Mouse (Mus musculus) lung, postnatal 0 days (tissue): ENCODE measurements around the gene Sema6d. TPM values are rescaled to one million over a fixed set of nuclear protein-coding genes. Genes with fewer than 3 reads are reported as not detected.

ENCODE experiments used
- ATAC-seq: fragments of 200-750 bp; cut with Nextera tagmentation; 2 replicates; pipeline ENCODE4 v1.8.0; 2017; ENCODE audit warnings: moderate library complexity
- DNase-seq: peaks from one replicate; pipeline ENCODE4 v3.0.0-alpha.2; 2016; ENCODE audit warnings: low spot score
- H3K27ac ChIP-seq: fragments of 300-500 bp; sonication (generic); 2 replicates; pipeline ENCODE4 v1.5.1; 2014; ENCODE audit warnings: antibody characterized with exemption, mild to moderate bottlenecking, low read length, mixed read lengths
- H3K27me3 ChIP-seq: fragments of 300-500 bp; sonication (generic); replicated peaks from 2 replicates; pipeline ENCODE4 v1.6.1; 2014; ENCODE audit warnings: low read length, mixed read lengths; ENCODE audit not compliant: insufficient read depth
- H3K36me3 ChIP-seq: fragments of 300-500 bp; sonication (generic); 2 replicates; pipeline ENCODE4 v1.6.1; 2014; ENCODE audit warnings: low read length, mixed read lengths; ENCODE audit not compliant: insufficient read depth
- H3K4me1 ChIP-seq: fragments of 300-500 bp; sonication (generic); 2 replicates; pipeline ENCODE4 v1.6.1; 2014; ENCODE audit warnings: antibody characterized with exemption, low read depth, low read length, mixed read lengths; ENCODE audit not compliant: insufficient read depth
- H3K4me2 ChIP-seq: fragments of 300-500 bp; sonication (generic); replicated peaks from 2 replicates; pipeline ENCODE4 v1.6.1; 2014; ENCODE audit warnings: low read depth, mild to moderate bottlenecking, low read length, moderate library complexity, mixed read lengths
- H3K4me3 ChIP-seq: fragments of 300-500 bp; sonication (generic); 2 replicates; pipeline ENCODE4 v1.5.1; 2014; ENCODE audit warnings: low read depth, low read length
- H3K9ac ChIP-seq: fragments of 300-500 bp; sonication (generic); replicated peaks from 2 replicates; pipeline ENCODE4 v1.6.1; 2014; ENCODE audit warnings: low read depth, mild to moderate bottlenecking
- H3K9me3 ChIP-seq: fragments of 300-500 bp; sonication (generic); 2 replicates; pipeline ENCODE4 v1.6.1; 2016; ENCODE audit warnings: low read length, mixed read lengths
- CTCF ChIP-seq: IDR thresholded peaks from 2 replicates; pipeline ENCODE4 v1.5.1; 2016; ENCODE audit warnings: antibody characterized with exemption, mild to moderate bottlenecking
- EP300 ChIP-seq: IDR thresholded peaks from 2 replicates; pipeline ENCODE4 v1.6.1; 2016; ENCODE audit warnings: antibody characterized with exemption, mild to moderate bottlenecking, control low read depth
- WGBS: fragments of 180-500 bp; shearing (Covaris S2); extraction: QIAGEN DNeasy Blood & Tissue Kit; methylation state at CpG from one replicate; pipeline ENCODE4 v1.1.7; 2014; 5-methylcytosine and 5-hydroxymethylcytosine counted together
- polyA plus RNA-seq: library from polyadenylated mRNA; unstranded; fragments of >200 nt; fragmentation: Nextera tagmentation; extraction: Ambion mirVana; gene quantifications from 2 replicates; pipeline ENCODE4 v1.2.1, GENCODE M21; 2015

Sema6d gene
- polyA plus RNA-seq, 1 experiment from 2014 or later, result 7.4 TPM

DNA sequence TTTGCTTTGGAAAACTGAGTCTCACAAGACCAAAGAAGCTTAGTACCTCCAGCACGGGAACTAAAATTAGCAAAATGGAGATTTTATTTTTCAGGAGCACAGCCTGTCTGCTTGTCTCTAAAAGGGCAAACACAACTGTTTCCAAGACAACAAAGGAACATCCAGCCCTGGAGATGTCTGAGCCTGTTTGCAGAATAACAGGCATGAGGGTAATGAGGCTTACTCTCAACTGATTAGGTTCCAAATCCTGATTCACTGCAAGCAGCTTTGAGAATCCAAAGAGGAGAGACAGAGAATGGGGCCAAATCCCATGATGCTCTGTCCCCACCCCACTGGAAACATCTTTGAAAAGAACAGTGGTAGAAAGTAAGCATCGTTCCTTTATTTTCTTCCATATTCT, 440.7 kb downstream of the Sema6d start:
- Histone ChIP-seq H3K27ac (no peak overlapping the region), H3K4me2 (no peak overlapping the region), H3K36me3 (no peaks in the 10 kb centered on the region), H3K4me3 (no peak overlapping the region), H3K4me1 (no peaks in the 10 kb centered on the region), H3K9me3 (no peaks in the 10 kb centered on the region), H3K9ac (no peak overlapping the region), H3K27me3 (no peaks in the 10 kb centered on the region)
- DNase-seq (no peak), ATAC-seq (no peak)
- no peak for TF ChIP-seq CTCF
- TF ChIP-seq EP300, result no peak
- WGBS, result 85% methylated on average over 2 of the region's 2 CpGs

DNA sequence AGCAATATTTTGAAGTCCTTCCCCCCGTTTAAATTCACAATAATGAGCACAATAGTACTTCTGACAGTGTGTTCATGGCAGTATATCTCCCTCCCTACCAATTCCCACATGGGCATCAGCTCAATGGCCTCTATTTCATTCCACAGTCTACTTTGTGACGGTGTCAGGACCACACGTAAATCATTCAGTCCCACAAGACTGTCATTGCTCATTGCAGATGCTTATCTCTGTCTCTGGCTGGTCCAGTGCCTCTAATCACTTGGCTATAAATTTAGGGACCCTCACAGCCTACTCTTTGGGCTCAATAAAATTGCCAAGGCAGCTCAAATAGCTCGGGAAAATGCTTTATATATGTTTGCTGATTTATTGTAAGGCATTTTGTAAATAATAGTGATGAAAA, 441.3 kb downstream of the Sema6d start:
- Histone ChIP-seq H3K9me3 (no peaks in the 10 kb centered on the region), H3K4me3 (no peak overlapping the region), H3K4me2 (no peak overlapping the region), H3K27ac (no peak overlapping the region), H3K27me3 (no peaks in the 10 kb centered on the region), H3K36me3 (no peaks in the 10 kb centered on the region), H3K4me1 (no peaks in the 10 kb centered on the region), H3K9ac (no peak overlapping the region)
- DNase-seq, result no peak
- no peak for ATAC-seq
- TF ChIP-seq EP300, result no peak
- TF ChIP-seq CTCF, result no peak
- WGBS, result 74% methylated on average over 4 of the region's 4 CpGs

DNA sequence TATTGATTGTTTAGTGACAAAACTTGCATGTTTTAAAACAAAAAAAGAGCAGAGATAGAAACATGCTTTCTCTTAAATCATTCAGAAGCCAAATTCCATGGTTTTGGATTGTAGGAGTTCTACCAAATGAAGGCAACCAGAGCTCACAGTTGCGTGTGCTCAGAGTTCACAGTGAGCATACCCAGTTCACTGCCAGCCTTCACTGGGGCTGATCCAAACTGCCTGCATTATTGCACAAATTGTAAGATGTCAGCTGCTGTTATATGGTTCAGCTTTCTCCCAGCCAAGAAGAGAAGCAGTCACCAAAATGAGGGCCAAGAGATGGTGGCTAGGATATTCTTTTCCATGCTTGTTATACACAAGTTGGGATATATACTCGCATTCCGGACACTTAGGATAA, 443.1 kb downstream of the Sema6d start:
- no peak overlapping the region for H3K4me2 ChIP-seq
- 88% methylated on average over 3 of the region's 3 CpGs for WGBS

DNA sequence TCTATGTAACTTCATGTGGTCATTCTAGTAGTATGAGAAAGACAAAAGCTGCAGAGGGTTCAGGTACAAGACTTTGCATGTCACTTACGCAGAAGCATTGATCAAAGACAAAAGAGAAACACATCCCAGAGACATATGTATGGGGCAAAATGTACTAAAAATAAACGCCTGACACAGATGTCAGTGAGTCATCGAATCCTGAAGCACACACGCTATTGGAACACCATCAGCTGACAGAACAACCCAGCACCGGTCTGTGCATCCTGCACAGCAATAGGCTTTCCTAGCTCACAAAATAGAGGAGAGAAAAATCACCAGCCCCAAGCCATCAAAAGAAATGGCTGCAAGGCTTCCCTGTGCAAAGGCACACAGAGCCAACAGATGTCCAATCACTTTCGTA, 443.8 kb downstream of the Sema6d start:
- TF ChIP-seq EP300 (no peak), CTCF (no peak)
- DNase-seq (no peak), ATAC-seq (no peak)
- no peak overlapping the region for H3K4me2 ChIP-seq
- no peaks in the 10 kb centered on the region for H3K9me3 ChIP-seq
- no peaks in the 10 kb centered on the region for H3K4me1 ChIP-seq
- 66% methylated on average over 6 of the region's 6 CpGs for WGBS
- no peaks in the 10 kb centered on the region for H3K36me3 ChIP-seq
- no peak overlapping the region for H3K27ac ChIP-seq
- H3K27me3 ChIP-seq, result no peaks in the 10 kb centered on the region
- no peak overlapping the region for H3K4me3 ChIP-seq
- H3K9ac ChIP-seq, result no peak overlapping the region

More for the DNA sequence above, 443.1 kb downstream of the Sema6d start:
- Histone ChIP-seq H3K27ac (no peak overlapping the region), H3K4me3 (no peak overlapping the region), H3K4me1 (no peaks in the 10 kb centered on the region), H3K9me3 (no peaks in the 10 kb centered on the region), H3K27me3 (no peaks in the 10 kb centered on the region), H3K36me3 (no peaks in the 10 kb centered on the region), H3K9ac (no peak overlapping the region)
- TF ChIP-seq CTCF, result no peak
- DNase-seq (no peak), ATAC-seq (no peak)

DNA sequence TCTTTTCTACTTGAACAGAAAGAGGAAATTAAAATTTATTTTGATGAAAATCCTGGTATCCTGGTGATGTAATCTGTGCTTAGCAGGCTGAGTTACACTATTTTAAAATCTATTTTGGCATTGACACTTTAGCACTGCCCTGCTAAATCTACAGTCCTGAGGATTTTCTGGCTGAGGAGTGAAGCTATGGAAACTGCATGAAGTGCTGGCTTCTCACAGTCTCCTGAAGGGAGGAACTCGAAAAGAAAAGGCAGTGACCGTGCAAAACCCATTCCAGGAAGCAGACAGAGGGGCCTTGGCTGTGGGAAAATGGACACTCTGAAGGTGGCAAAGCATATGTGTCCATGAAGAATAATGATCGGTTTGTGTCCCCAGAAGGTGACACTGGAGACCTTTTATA, 460.5 kb downstream of the Sema6d start:
- no peak overlapping the region for H3K4me3 ChIP-seq
- ATAC-seq (no peak), DNase-seq (no peak)
- 64% methylated on average over 3 of the region's 3 CpGs for WGBS
- H3K4me1 ChIP-seq, result no peaks in the 10 kb centered on the region
- no peaks in the 10 kb centered on the region for H3K9me3 ChIP-seq
- no peaks in the 10 kb centered on the region for H3K27me3 ChIP-seq
- TF ChIP-seq EP300 (no peak), CTCF (no peak)
- no peaks in the 10 kb centered on the region for H3K36me3 ChIP-seq
- no peak overlapping the region for H3K4me2 ChIP-seq
- H3K9ac ChIP-seq, result no peak overlapping the region
- H3K27ac ChIP-seq, result no peak overlapping the region

DNA sequence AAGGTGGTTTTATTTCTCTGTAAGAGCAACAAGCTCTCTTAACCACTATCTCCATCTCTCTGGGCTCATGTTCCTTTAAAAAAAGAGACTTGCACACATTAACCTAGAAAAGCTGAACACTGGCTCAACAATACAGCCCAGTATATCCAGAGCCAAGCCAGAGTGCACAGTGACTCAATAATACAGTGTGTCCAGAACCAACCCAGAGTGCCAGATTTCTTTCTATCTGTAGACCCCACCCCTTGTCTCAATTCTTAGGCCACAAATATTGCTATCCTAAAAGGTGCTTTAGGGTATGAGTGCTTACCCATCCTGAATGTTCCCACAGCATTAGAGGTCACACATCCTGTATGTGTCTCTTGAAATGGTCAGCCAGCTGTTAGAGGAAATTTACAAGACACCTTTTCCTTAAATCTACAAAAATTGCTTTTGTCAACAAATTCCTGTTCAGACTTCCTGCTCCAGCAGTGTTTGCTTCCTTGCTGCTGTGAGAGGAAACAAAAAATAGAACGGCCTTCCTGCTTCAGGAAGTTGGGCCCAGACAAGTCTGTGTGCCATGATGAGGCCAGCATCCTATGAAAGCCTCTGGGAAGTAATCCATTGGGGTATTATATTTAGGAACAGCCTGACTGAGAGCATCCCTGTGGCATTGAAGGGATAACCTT, 465.1 kb downstream of the Sema6d start:
- DNase-seq, result peak; percentile 48
- Histone ChIP-seq H3K27me3 (no peaks in the 10 kb centered on the region), H3K9ac (no peak overlapping the region), H3K4me1 (no peaks in the 10 kb centered on the region; the same call in 1 of the 2 replicates), H3K9me3 (no peaks in the 10 kb centered on the region), H3K27ac (no peak overlapping the region; the same call in 1 of the 2 replicates), H3K36me3 (no peaks in the 10 kb centered on the region), H3K4me2 (no peak overlapping the region), H3K4me3 (no peak overlapping the region)
- peak; percentile 89 for TF ChIP-seq EP300
- no peak for TF ChIP-seq CTCF
- 7% methylated on average over 1 of the region's 1 CpGs for WGBS
- peak; percentile 76 for ATAC-seq
